Mouse (Mus musculus) hindbrain, postnatal 0 days (tissue): ENCODE results near the gene Selenop. TPM values are rescaled to one million over a fixed set of nuclear protein-coding genes. Genes with fewer than 3 reads are reported as not detected.
A peak's percentile ranks its signal among the peaks of the same experiment; 100 is the strongest.

ENCODE experiments used
- ATAC-seq: fragments of 200-750 bp; cut with Nextera tagmentation; 2 replicates; pipeline ENCODE4 v1.8.0; 2017; ENCODE audit warnings: mild to moderate bottlenecking, moderate TSS enrichment, moderate library complexity
- DNase-seq: peaks from one replicate; pipeline ENCODE4 v3.0.0-alpha.2; 2015; ENCODE audit warnings: low spot score
- H3K27ac ChIP-seq: fragments of 300-500 bp; sonication (generic); 2 replicates; pipeline ENCODE4 v1.5.1; 2014; ENCODE audit warnings: mild to moderate bottlenecking
- H3K27me3 ChIP-seq: fragments of 300-500 bp; sonication (generic); 2 replicates; pipeline ENCODE4 v1.6.1; 2014; ENCODE audit warnings: low read length, mixed read lengths; ENCODE audit not compliant: insufficient read depth
- H3K36me3 ChIP-seq: fragments of 300-500 bp; sonication (generic); 2 replicates; pipeline ENCODE4 v1.6.1; 2014; ENCODE audit warnings: low read length, mixed read lengths; ENCODE audit not compliant: insufficient read depth
- H3K4me1 ChIP-seq: fragments of 300-500 bp; sonication (generic); 2 replicates; pipeline ENCODE4 v1.6.1; 2014; ENCODE audit warnings: antibody characterized with exemption, low read length, mixed read lengths; ENCODE audit not compliant: insufficient read depth
- H3K4me2 ChIP-seq: fragments of 300-500 bp; sonication (generic); 2 replicates; pipeline ENCODE4 v1.6.1; 2014; ENCODE audit warnings: low read depth, mild to moderate bottlenecking, low read length, moderate library complexity, mixed read lengths
- H3K4me3 ChIP-seq: fragments of 300-500 bp; sonication (generic); 2 replicates; pipeline ENCODE4 v1.5.1; 2014; ENCODE audit warnings: low read length
- H3K9ac ChIP-seq: fragments of 300-500 bp; sonication (generic); replicated peaks from 2 replicates; pipeline ENCODE4 v1.6.1; 2014; ENCODE audit warnings: mild to moderate bottlenecking, low read length, moderate library complexity, mixed read lengths
- H3K9me3 ChIP-seq: fragments of 300-500 bp; sonication (generic); 2 replicates; pipeline ENCODE4 v1.6.1; 2016; ENCODE audit warnings: low read length, mixed read lengths
- CTCF ChIP-seq: IDR thresholded peaks from 2 replicates; pipeline ENCODE4 v1.5.1; 2016; ENCODE audit warnings: antibody characterized with exemption, control low read depth, low read depth
- WGBS: fragments of 180-500 bp; shearing (Covaris S2); extraction: QIAGEN DNeasy Blood & Tissue Kit; methylation state at CpG from one replicate; pipeline ENCODE4 v1.1.7; 2014; 5-methylcytosine and 5-hydroxymethylcytosine counted together
- polyA plus RNA-seq: library from polyadenylated mRNA; unstranded; fragments of >200 nt; fragmentation: Nextera tagmentation; extraction: Ambion mirVana; gene quantifications from 2 replicates; pipeline ENCODE4 v1.2.1, GENCODE M21; 2015
- total RNA-seq: library from RNA; depleted of rRNA; stranded (reverse); fragments of >200 nt; gene quantifications from 2 replicates; pipeline ENCODE4 v1.2.3, GENCODE M21; 2014; rRNA removed

The Selenop gene
- total and polyA plus RNA-seq, 2 experiments from 2014 or later: 283 to 356 TPM

DNA sequence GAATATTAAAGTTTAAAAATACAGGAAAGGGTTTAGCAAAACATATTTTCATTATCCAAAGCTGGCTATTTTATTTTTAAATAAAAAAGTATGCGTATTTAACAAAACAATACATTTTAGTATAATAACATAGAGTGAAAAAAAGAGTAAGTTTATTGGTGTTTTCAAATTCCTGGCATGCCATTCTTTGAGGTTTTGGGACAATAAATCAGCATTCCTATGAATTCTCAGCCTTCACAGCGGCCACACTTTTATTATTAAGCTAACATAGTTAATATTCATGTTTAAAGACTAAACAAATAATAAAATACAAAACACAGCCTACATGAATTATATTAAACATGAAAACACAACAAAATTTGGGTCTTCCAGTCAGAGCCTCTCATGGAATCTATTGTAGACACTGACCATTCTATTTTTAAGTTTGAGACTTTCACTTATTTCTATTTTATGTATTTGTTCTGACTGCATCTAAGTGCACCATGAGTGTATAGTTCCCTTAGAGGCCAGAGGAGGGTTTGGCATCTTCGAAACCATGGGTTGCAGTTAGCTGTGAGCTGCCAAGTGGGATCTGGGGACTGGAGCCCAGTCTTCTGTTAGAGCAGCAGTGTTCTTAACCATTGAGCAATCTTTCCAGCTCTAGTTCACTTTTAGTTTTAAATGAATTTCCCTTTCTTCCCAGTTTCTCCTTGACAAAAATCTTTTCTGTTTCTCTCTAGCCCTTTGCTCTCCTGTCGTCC, 32.2 kb downstream of the Selenop start:
- ATAC-seq (no peak), DNase-seq (no peak)
- 78% methylated on average over 4 of the region's 4 CpGs for WGBS
- H3K36me3 ChIP-seq: no peaks in the 10 kb centered on the region
- no peaks in the 10 kb centered on the region for H3K27me3 ChIP-seq
- TF ChIP-seq CTCF: no peak
- no peak overlapping the region for H3K9ac ChIP-seq
- H3K4me3 ChIP-seq: no peak overlapping the region
- no peak overlapping the region for H3K27ac ChIP-seq
- H3K9me3 ChIP-seq: no peaks in the 10 kb centered on the region; the same call in 1 of the 2 replicates
- no peaks in the 10 kb centered on the region for H3K4me1 ChIP-seq
- no peak overlapping the region for H3K4me2 ChIP-seq

DNA sequence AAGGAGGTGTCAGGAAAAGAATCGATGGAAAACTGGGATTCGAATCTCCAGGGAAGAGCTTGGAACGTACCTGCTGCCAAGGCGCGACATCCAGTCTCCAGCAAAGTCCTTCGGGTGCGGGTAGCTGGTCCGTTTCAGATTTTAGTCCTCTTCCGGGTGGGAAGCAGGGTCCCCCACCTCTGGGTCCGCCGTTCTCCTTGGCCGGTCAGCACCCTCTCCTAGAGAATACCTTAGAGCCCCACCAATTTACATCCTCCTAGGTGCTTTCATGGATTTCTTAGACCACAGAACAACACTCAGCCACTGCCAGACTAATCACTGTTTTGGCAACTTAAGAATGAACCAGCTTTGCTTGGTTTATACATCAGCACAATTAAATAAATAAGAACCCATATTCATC, 35.1 kb downstream of the Selenop start, which contains the start of gene Ccdc152:
TSS of gene Ccdc152 (minus strand) at position 101 of the 400 bp plus-strand sequence.
- ATAC-seq (no peak), DNase-seq (no peak)
- TF ChIP-seq CTCF: no peak
- Histone ChIP-seq H3K4me1 (no peaks in the 10 kb centered on the region), H3K27ac (no peak within 1 kb of the TSS), H3K36me3 (no peaks in the 10 kb centered on the region), H3K4me3 (no peak within 1 kb of the TSS), H3K27me3 (no peaks in the 10 kb centered on the region), H3K9me3 (no peaks in the 10 kb centered on the region; the same call in 1 of the 2 replicates), H3K9ac (no peak within 1 kb of the TSS), H3K4me2 (no peak within 1 kb of the TSS)
- 87% methylated on average over 12 of the region's 12 CpGs for WGBS

GRCm38 (mm10) chr15:3309856-3310255, 41.5 kb downstream of the Selenop start:
- no peak for TF ChIP-seq CTCF
- WGBS: 88% methylated on average over 3 of the region's 3 CpGs
- no peaks in the 10 kb centered on the region; the same call in 1 of the 2 replicates for H3K9me3 ChIP-seq
- no peak for DNase-seq
- no peak overlapping the region for H3K27ac ChIP-seq
- H3K9ac ChIP-seq: no peak overlapping the region
- H3K4me3 ChIP-seq: no peak overlapping the region
- ATAC-seq: no peak
- no peaks in the 10 kb centered on the region for H3K27me3 ChIP-seq
- H3K4me2 ChIP-seq: no peak overlapping the region
- H3K4me1 ChIP-seq: no peaks in the 10 kb centered on the region
- no peaks in the 10 kb centered on the region for H3K36me3 ChIP-seq

DNA sequence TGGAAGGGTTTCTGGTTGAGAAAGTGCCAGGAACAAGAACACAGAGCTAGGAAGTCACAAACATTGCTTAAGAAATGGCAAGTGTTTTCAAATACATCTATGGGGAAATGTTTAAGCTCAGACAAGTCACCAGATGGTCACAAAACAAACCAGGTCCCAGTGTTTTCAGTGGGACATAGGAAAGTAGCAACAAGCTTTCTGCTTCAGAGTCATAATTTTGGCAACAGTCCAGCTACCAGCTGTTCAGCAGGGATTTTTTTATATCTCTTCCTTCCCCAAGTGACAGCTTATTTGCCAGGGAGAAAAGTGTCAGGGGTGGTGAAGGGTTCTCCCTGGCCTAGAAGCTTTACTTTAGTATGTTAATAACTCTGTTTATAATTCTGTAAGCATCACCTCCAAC, 44.6 kb downstream of the Selenop start:
- Histone ChIP-seq H3K27ac (no peak overlapping the region), H3K4me2 (no peak overlapping the region), H3K9me3 (no peaks in the 10 kb centered on the region), H3K4me3 (no peak overlapping the region), H3K36me3 (no peaks in the 10 kb centered on the region), H3K9ac (no peak overlapping the region), H3K4me1 (no peaks in the 10 kb centered on the region), H3K27me3 (no peaks in the 10 kb centered on the region)
- DNase-seq (peak; percentile 21), ATAC-seq (no peak)
- no peak for TF ChIP-seq CTCF

DNA sequence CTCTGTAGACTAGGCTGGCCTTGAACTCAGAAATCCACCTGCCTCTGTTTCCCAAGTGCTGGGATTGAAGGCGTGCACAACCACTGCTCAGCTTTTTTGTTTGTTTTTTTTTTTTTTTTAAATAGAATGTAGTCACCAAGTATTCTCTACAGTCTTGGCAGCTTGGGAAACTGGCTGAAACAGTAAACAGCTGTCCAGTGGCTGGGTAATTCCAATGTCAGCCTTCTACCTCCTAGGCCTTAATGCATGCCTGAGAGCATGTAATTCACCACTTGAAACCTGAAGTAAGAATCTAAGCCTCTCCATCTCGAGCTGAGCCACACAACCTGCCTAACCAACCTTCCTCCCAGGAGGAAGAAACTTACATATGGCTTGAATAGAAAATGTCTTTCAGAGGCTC, 48.3 kb downstream of the Selenop start:
- H3K4me1 ChIP-seq: no peaks in the 10 kb centered on the region
- no peak overlapping the region for H3K27ac ChIP-seq
- H3K9me3 ChIP-seq: no peaks in the 10 kb centered on the region
- H3K36me3 ChIP-seq: no peaks in the 10 kb centered on the region
- no peak overlapping the region for H3K4me3 ChIP-seq
- DNase-seq (no peak), ATAC-seq (no peak)
- TF ChIP-seq CTCF: no peak
- WGBS: 67% methylated on average over 2 of the region's 2 CpGs
- no peak overlapping the region for H3K9ac ChIP-seq
- H3K27me3 ChIP-seq: no peaks in the 10 kb centered on the region
- H3K4me2 ChIP-seq: no peak overlapping the region

DNA sequence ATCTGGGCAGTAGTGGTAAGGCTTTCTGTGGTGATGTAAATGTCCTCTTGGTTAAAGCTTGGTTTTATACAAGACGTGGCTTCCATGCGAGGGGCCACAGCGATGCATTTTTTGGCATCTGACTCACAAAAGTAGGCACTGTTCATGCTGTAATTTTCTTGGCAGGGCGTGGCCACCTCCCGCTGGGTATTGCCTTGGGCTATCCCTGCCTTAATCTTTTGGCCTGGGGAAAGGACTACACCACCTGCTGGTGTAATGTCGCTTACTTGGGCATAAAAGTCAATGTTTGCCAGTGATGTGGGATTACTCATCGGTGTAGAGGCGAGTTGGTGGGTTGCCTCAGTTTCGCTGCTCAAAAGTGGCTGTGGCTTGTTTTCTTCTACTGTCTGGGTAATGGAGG, 51.6 kb downstream of the Selenop start:
- no peak for TF ChIP-seq CTCF
- Histone ChIP-seq H3K36me3 (no peaks in the 10 kb centered on the region), H3K4me1 (no peaks in the 10 kb centered on the region), H3K9me3 (no peaks in the 10 kb centered on the region), H3K27me3 (no peaks in the 10 kb centered on the region), H3K4me3 (no peak overlapping the region), H3K27ac (no peak overlapping the region), H3K9ac (no peak overlapping the region), H3K4me2 (no peak overlapping the region)
- no peak for DNase-seq
- no peak for ATAC-seq
- WGBS: 85% methylated on average over 9 of the region's 9 CpGs

GRCm38 (mm10) chr15:3323041-3323440, 54.7 kb downstream of the Selenop start:
- H3K4me3 ChIP-seq: no peak overlapping the region
- ATAC-seq: no peak
- H3K9me3 ChIP-seq: no peaks in the 10 kb centered on the region

More at GRCm38 (mm10) chr15:3323041-3323440, 54.7 kb downstream of the Selenop start:
- H3K36me3 ChIP-seq: no peaks in the 10 kb centered on the region
- H3K27ac ChIP-seq: no peak overlapping the region
- H3K4me1 ChIP-seq: no peaks in the 10 kb centered on the region
- no peak overlapping the region for H3K4me2 ChIP-seq
- H3K9ac ChIP-seq: no peak overlapping the region
- no peak for DNase-seq
- no peaks in the 10 kb centered on the region for H3K27me3 ChIP-seq
- TF ChIP-seq CTCF: no peak

Other genes with a start within 250 kb of the Selenop start
- gene Ccdc152, start 35.0 kb downstream of the Selenop start, total RNA-seq: not detected in 2 replicates
- 0.55 and 0.64 TPM in 2 replicates for gene Ccdc152, start 35.0 kb downstream of the Selenop start, polyA plus RNA-seq